Mouse (Mus musculus): Measurements from ENCODE around the gene Pla2g16. TPM values are rescaled to one million over a fixed set of nuclear protein-coding genes. Genes with fewer than 3 reads are reported as not detected.

Gene Pla2g16
- polyA plus RNA-seq, 1 experiment from 2014 or later, result 10.8 TPM

DNA sequence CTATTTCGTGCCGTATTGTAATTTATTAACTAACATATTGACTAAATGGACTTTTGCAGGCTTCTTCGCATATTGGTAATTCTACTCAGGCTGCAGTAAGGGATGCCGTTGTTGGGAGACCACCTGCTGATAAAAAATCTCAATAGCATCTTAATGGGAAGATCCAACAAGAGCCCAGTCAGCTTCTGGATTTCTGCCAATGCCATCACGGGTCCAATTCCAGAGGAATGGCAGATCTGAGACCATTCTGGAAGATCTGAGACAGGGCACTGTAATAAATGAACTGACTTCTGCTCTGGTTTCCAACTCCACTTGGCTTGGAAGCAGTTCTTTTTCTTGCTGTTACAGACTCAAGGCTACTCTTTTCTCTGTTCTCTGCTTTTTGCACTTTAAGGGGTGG, 23.4 kb upstream of the Pla2g16 start:
- Histone ChIP-seq H3K4me2 (replicated peaks; ENCODE audit: low read depth, low read length) (no peak overlapping the region), H3K36me3 (ENCODE audit: insufficient read depth, low read length) (peaks cover 41% of the 10 kb centered on the region), H3K27ac (ENCODE audit: low read length) (no peak overlapping the region), H3K27me3 (ENCODE audit: insufficient read depth, low read length) (no peaks in the 10 kb centered on the region), H3K4me3 (ENCODE audit: low read length) (no peak overlapping the region), H3K4me1 (ENCODE audit: insufficient read depth, low read length) (no peaks in the 10 kb centered on the region), H3K9ac (replicated peaks; ENCODE audit: low read length) (no peak overlapping the region), H3K9me3 (ENCODE audit: low read length) (no peaks in the 10 kb centered on the region)
- 92% methylated on average over 5 of the region's 5 CpGs for WGBS
- no peak for ATAC-seq (ENCODE audit: low FRiP score, low TSS enrichment)

DNA sequence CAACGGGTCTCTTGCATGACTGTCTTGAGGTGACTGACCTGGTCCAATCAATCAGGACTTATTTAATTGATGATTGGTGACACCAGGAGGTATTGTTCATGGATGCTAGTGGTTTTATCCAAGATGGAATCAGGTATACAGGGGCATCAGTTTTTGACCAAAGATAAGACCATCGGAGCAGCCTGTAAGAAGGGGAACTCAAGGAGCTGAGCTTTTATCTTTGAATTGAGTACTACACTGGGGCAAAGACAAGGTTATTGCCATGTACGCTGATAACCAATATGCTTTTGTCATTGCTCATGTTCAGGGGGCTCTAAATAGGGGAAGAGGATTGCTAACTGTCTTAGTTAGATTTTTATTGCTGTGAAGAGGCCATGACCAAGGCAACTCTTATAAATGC, 8.3 kb upstream of the Pla2g16 start:
- no peak overlapping the region for H3K4me2 ChIP-seq (replicated peaks; ENCODE audit: low read depth, low read length)
- H3K4me1 ChIP-seq (ENCODE audit: insufficient read depth, low read length), result no peaks in the 10 kb centered on the region
- no peaks in the 10 kb centered on the region for H3K27me3 ChIP-seq (ENCODE audit: insufficient read depth, low read length)
- ATAC-seq (ENCODE audit: low FRiP score, low TSS enrichment), result no peak
- no peaks in the 10 kb centered on the region for H3K36me3 ChIP-seq (ENCODE audit: insufficient read depth, low read length)
- no peak overlapping the region for H3K4me3 ChIP-seq (ENCODE audit: low read length)
- 88% methylated on average over 3 of the region's 3 CpGs for WGBS
- H3K9me3 ChIP-seq (ENCODE audit: low read length), result no peaks in the 10 kb centered on the region
- no peak overlapping the region for H3K9ac ChIP-seq (replicated peaks; ENCODE audit: low read length)
- H3K27ac ChIP-seq (ENCODE audit: low read length), result no peak overlapping the region

DNA sequence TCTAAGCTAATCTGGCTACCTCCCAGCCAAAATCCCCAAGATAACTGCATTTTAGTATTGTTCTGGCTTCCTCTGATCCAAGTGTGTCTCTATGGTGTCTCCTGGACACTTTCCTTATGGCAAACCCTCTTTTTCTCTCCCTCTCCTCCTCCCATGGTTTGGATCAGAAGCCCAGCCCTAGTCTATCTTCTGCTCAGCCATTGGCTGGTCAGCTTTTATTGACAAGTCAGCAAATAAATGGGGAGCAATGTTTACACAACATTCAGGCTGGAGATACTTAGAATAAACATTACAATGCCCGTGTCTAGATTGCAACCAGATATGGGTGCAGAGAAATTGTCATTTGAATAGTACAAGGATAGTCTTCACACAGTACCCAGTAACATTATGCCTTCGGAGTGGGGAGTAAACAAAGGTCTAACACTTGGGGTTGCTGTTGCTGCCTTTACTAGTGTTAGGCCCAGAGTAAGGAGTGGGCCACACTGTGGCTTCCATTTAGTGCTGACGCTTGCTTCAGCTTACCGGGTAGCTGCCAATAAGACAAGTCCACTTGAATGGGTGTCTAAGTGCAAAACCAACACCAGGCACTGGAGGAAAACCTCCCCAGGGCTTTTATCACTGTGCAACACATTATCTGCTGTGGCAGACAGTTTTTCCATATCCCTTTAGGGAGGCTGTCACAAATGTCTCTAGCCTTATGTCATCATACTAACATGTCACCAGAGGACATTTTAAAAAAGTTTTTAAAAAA, 5.5 kb upstream of the Pla2g16 start:
- Histone ChIP-seq H3K27ac (ENCODE audit: low read length) (no peak overlapping the region), H3K4me1 (ENCODE audit: insufficient read depth, low read length) (no peaks in the 10 kb centered on the region), H3K27me3 (ENCODE audit: insufficient read depth, low read length) (no peaks in the 10 kb centered on the region), H3K9ac (replicated peaks; ENCODE audit: low read length) (no peak overlapping the region), H3K4me3 (ENCODE audit: low read length) (no peak overlapping the region), H3K36me3 (ENCODE audit: insufficient read depth, low read length) (no peaks in the 10 kb centered on the region), H3K9me3 (ENCODE audit: low read length) (no peaks in the 10 kb centered on the region), H3K4me2 (replicated peaks; ENCODE audit: low read depth, low read length) (no peak overlapping the region)
- ATAC-seq (ENCODE audit: low FRiP score, low TSS enrichment), result no peak
- 57% methylated on average over 4 of the region's 4 CpGs for whole genome bisulfite sequencing

DNA sequence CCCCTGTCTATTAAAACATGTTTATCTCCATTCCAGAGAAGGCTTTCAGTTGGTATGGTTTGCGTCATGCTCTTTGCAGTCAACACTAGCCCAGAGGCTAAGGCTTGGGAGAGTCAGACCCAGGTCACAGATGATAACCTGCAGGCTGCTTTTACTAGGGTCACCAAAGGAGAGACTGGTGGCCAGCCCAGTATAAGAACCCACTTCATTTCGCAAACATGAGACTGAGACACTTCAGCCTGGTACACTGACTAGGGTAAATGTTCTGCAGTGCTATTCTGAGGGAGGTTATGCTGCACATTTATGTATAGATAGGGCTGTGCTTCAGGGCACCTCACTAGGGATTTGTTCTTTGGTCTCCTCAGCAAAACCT, 5.0 kb upstream of the Pla2g16 start:
- 73% methylated on average over 2 of the region's 2 CpGs for WGBS
- H3K27ac ChIP-seq (ENCODE audit: low read length), result no peak overlapping the region
- ATAC-seq (ENCODE audit: low FRiP score, low TSS enrichment), result no peak

DNA sequence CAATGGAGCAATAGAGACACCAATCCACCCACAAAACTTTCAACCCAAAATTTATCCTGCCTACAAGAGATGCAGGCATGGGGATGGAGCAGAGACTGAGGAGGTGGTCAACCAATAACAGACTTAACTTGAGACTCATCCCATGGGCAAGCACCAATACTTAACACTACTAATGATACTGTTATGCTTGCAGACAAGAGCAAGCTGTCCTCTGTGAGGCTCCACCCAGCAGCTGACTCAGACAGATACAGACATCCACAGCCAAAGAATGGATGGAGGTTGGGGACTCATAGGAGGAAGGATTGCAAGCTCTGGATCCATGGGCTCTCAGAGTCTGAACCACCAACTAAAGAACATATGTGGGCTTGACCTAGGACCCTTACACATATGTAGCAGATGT, 3.8 kb upstream of the Pla2g16 start:
- no peaks in the 10 kb centered on the region for H3K9me3 ChIP-seq (ENCODE audit: low read length)
- H3K4me2 ChIP-seq (replicated peaks; ENCODE audit: low read depth, low read length), result no peak overlapping the region
- ATAC-seq (ENCODE audit: low FRiP score, low TSS enrichment), result no peak
- no peak overlapping the region for H3K4me3 ChIP-seq (ENCODE audit: low read length)
- no peaks in the 10 kb centered on the region for H3K36me3 ChIP-seq (ENCODE audit: insufficient read depth, low read length)
- no peaks in the 10 kb centered on the region for H3K27me3 ChIP-seq (ENCODE audit: insufficient read depth, low read length)
- H3K9ac ChIP-seq (replicated peaks; ENCODE audit: low read length), result no peak overlapping the region
- H3K27ac ChIP-seq (ENCODE audit: low read length), result no peak overlapping the region
- H3K4me1 ChIP-seq (ENCODE audit: insufficient read depth, low read length), result peaks cover 5% of the 10 kb centered on the region; the same call in 1 of the 2 replicates

More for the DNA sequence above, 5.0 kb upstream of the Pla2g16 start:
- no peaks in the 10 kb centered on the region for H3K9me3 ChIP-seq (ENCODE audit: low read length)
- H3K9ac ChIP-seq (replicated peaks; ENCODE audit: low read length), result no peak overlapping the region
- no peaks in the 10 kb centered on the region for H3K36me3 ChIP-seq (ENCODE audit: insufficient read depth, low read length)
- no peak overlapping the region for H3K4me3 ChIP-seq (ENCODE audit: low read length)
- no peaks in the 10 kb centered on the region for H3K27me3 ChIP-seq (ENCODE audit: insufficient read depth, low read length)
- H3K4me1 ChIP-seq (ENCODE audit: insufficient read depth, low read length), result no peaks in the 10 kb centered on the region
- H3K4me2 ChIP-seq (replicated peaks; ENCODE audit: low read depth, low read length), result no peak overlapping the region

DNA sequence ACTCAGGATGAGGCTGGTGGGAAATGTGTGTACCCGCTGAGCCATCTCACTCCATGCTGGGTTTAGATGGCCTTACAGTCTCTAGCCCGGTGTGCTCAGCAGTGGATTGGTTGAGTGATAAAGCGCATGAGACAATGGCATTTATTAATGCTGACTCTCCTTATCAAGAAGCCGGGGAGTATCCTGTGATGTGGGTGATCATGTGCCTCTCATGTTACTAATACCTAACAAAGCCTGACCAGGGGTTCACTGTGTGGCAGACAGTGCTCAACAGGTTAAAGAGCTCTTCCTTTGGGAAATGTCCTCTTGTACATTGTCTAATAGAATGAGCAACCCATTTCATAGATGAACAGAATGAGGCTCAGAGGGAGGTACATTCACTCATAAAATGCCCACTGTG, 2.4 kb upstream of the Pla2g16 start:
- Histone ChIP-seq H3K27ac (ENCODE audit: low read length) (no peak overlapping the region), H3K9ac (replicated peaks; ENCODE audit: low read length) (no peak overlapping the region), H3K4me1 (ENCODE audit: insufficient read depth, low read length) (peaks cover 5% of the 10 kb centered on the region; the same call in 1 of the 2 replicates), H3K9me3 (ENCODE audit: low read length) (no peaks in the 10 kb centered on the region), H3K36me3 (ENCODE audit: insufficient read depth, low read length) (no peaks in the 10 kb centered on the region), H3K4me2 (replicated peaks; ENCODE audit: low read depth, low read length) (no peak overlapping the region), H3K27me3 (ENCODE audit: insufficient read depth, low read length) (no peaks in the 10 kb centered on the region), H3K4me3 (ENCODE audit: low read length) (no peak overlapping the region)
- 73% methylated on average over 4 of the region's 4 CpGs for WGBS
- ATAC-seq (ENCODE audit: low FRiP score, low TSS enrichment), result no peak

DNA sequence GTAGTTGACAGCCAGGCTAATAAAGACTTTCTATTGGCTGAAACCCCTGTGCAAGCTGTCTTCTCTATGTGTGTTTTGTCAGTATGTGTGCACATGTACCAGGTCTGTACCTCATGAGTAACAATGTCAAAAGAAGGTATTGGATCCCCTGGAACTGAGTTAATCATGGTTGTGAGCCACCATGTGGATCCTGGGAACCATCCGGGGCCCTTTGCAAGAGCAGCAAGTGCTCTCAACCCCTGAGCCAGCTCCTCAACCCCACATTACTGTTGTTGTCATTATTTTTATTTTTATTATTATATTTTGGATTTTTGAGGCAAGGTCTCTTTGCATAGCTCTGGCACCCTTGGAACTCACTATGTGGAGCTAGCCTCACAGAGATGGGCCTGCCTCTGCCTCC, 618 bp upstream of the Pla2g16 start:
- no peaks in the 10 kb centered on the region for H3K9me3 ChIP-seq (ENCODE audit: low read length)
- no peak overlapping the region for H3K9ac ChIP-seq (replicated peaks; ENCODE audit: low read length)
- WGBS, result 90% methylated on average over 1 of the region's 1 CpGs
- no peak for ATAC-seq (ENCODE audit: low FRiP score, low TSS enrichment)
- no peaks in the 10 kb centered on the region for H3K36me3 ChIP-seq (ENCODE audit: insufficient read depth, low read length)
- peaks cover 5% of the 10 kb centered on the region; the same call in 1 of the 2 replicates for H3K4me1 ChIP-seq (ENCODE audit: insufficient read depth, low read length)
- no peak overlapping the region for H3K4me2 ChIP-seq (replicated peaks; ENCODE audit: low read depth, low read length)
- no peak overlapping the region for H3K27ac ChIP-seq (ENCODE audit: low read length)
- no peaks in the 10 kb centered on the region for H3K27me3 ChIP-seq (ENCODE audit: insufficient read depth, low read length)
- no peak overlapping the region for H3K4me3 ChIP-seq (ENCODE audit: low read length)

DNA sequence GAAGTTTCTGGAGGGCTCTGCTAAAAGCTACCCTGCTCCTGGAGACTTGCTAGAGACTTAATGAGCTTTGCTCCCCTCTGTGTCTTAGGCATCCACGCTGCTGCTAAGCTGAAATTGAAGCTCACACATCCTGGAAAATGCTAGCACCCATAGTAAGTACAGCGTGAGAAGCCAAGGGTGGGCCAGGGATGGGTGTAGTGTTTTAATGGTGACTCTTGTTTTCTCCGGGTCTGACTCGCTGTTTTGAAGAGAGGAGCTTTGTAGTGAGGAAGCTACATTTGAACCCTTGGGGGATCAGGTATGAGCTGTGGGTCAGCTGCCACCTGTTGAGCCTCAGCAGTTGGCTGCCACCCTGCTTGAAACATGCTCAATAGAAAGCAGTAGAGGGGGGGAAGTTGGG, 585 bp downstream of the Pla2g16 start:
- ATAC-seq (ENCODE audit: low FRiP score, low TSS enrichment), result peak; percentile 55
- Histone ChIP-seq H3K9me3 (ENCODE audit: low read length) (no peaks in the 10 kb centered on the region), H3K4me1 (ENCODE audit: insufficient read depth, low read length) (peaks cover 5% of the 10 kb centered on the region; the same call in 1 of the 2 replicates), H3K36me3 (ENCODE audit: insufficient read depth, low read length) (no peaks in the 10 kb centered on the region), H3K4me2 (replicated peaks; ENCODE audit: low read depth, low read length) (peak overlapping the region; percentile 88), H3K4me3 (ENCODE audit: low read length) (peak overlapping the region; percentile 61), H3K27me3 (ENCODE audit: insufficient read depth, low read length) (no peaks in the 10 kb centered on the region), H3K9ac (replicated peaks; ENCODE audit: low read length) (peak overlapping the region; percentile 68), H3K27ac (ENCODE audit: low read length) (no peak overlapping the region)
- WGBS, result 8% methylated on average over 4 of the region's 4 CpGs

DNA sequence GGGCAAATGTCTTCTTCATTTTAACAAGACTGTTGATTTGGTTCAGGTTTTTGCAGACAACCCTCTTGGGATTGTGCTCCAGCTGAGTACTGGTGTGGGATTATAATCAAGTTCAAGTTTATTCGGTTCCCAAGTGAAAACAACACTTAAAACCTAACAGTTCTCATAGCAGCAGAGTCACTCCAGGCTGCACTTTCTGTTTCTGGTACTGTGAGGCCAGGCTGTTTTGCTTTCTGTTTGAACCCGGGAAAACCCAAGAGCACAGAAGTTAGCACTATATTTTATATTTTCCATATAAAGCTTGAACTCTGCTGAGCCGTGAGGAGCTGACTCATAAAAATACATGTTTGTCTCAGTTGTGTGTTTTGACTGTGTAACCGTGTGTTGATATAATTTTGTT, 1.4 kb downstream of the Pla2g16 start:
- Histone ChIP-seq H3K9ac (replicated peaks; ENCODE audit: low read length) (no peak overlapping the region), H3K27me3 (ENCODE audit: insufficient read depth, low read length) (no peaks in the 10 kb centered on the region), H3K36me3 (ENCODE audit: insufficient read depth, low read length) (no peaks in the 10 kb centered on the region), H3K27ac (ENCODE audit: low read length) (no peak overlapping the region), H3K4me1 (ENCODE audit: insufficient read depth, low read length) (peaks cover 5% of the 10 kb centered on the region; the same call in 1 of the 2 replicates), H3K4me2 (replicated peaks; ENCODE audit: low read depth, low read length) (no peak overlapping the region), H3K4me3 (ENCODE audit: low read length) (no peak overlapping the region), H3K9me3 (ENCODE audit: low read length) (no peaks in the 10 kb centered on the region)
- ATAC-seq (ENCODE audit: low FRiP score, low TSS enrichment), result no peak
- 69% methylated on average over 4 of the region's 4 CpGs for WGBS

DNA sequence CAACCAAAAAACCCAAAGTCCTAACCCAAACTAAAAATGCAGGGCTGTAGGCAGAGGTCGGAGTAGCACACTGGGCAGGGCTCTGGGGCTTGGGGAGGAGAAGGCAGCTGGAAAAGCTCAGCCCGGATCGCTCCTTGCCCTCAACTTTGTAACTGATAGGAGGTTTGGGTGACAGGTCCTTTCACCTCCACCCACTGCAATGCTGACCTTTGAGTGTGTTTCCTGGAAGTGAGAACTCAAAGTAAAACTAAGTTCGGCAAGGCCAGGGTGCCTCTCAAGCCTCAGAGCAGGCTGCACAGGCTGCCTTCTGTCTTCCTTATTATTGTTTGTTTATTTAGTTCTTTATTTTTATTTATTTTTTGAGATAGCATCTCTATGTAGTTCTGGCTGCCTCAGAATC, 2.7 kb downstream of the Pla2g16 start:
- Histone ChIP-seq H3K27ac (ENCODE audit: low read length) (no peak overlapping the region), H3K9ac (replicated peaks; ENCODE audit: low read length) (no peak overlapping the region), H3K27me3 (ENCODE audit: insufficient read depth, low read length) (no peaks in the 10 kb centered on the region), H3K4me3 (ENCODE audit: low read length) (no peak overlapping the region), H3K9me3 (ENCODE audit: low read length) (no peaks in the 10 kb centered on the region), H3K4me1 (ENCODE audit: insufficient read depth, low read length) (peaks cover 5% of the 10 kb centered on the region; the same call in 1 of the 2 replicates), H3K4me2 (replicated peaks; ENCODE audit: low read depth, low read length) (no peak overlapping the region), H3K36me3 (ENCODE audit: insufficient read depth, low read length) (no peaks in the 10 kb centered on the region)
- WGBS, result 44% methylated on average over 4 of the region's 4 CpGs
- no peak for ATAC-seq (ENCODE audit: low FRiP score, low TSS enrichment)
